Mouse (Mus musculus) left cerebral cortex, adult 2 months (tissue): Measurements from ENCODE around the gene Trub2. TPM values are rescaled to one million over a fixed set of nuclear protein-coding genes. Genes with fewer than 3 reads are reported as not detected.

ENCODE experiments used
- DNase-seq, 2 experiments: peaks; one replicate each; pipeline ENCODE4 v3.0.0; 2021 to 2022; ENCODE audit warnings: low spot score in 2 of 2, mixed read lengths in 1 of 2; ENCODE audit errors: extremely low spot score in 1 of 2
- H3K27ac ChIP-seq: fragments of 200-600 bp; 2 replicates; pipeline ENCODE4 v1.8.1; 2022
- H3K4me3 ChIP-seq: fragments of 200-600 bp; 2 replicates; pipeline ENCODE4 v1.8.1; 2022
- CTCF ChIP-seq: fragments of 200-600 bp; IDR thresholded peaks from 2 replicates; pipeline ENCODE4 v1.8.1; 2022; ENCODE audit warnings: antibody characterized with exemption, mild to moderate bottlenecking, moderate library complexity
- intact Hi-C: fragments of 180-260 bp; cut with DNase I; formaldehyde crosslinking; loops from one replicate; pipeline ENCODE4 v1.15.1; 2025
- total RNA-seq, 2 experiments: library from RNA; stranded (reverse); gene quantifications; 2 replicates each; pipeline ENCODE4 v1.2.3; 2021

Trub2 gene
- total RNA-seq, 2 experiments from 2014 or later: 40.9 to 50.4 TPM

GRCm38 (mm10) chr2:29716143-29716542 is 72.2 kb downstream of the Trub2 start:
- no peak for TF ChIP-seq CTCF
- Histone ChIP-seq H3K27ac (peak overlapping the region; percentile 48), H3K4me3 (no peak overlapping the region)
- no peak for DNase-seq
- intact Hi-C loops: no loop called here

- TF ChIP-seq CTCF: no peak
- peak in 1 of 2 experiments; percentile 38 for DNase-seq
- Histone ChIP-seq H3K4me3 (no peak overlapping the region), H3K27ac (peak overlapping the region; percentile 76)
- intact Hi-C loops: loop anchor here (5.0 kb wide), 2 partner anchors 67 to 92 kb away; no protein-coding TSS in a partner anchor
Measured at GRCm38 (mm10) chr2:29714127-29714526, 74.2 kb downstream of the Trub2 start.

- intact Hi-C loops: loop anchor here (5.0 kb wide), 2 partner anchors 66 to 91 kb away; no protein-coding TSS in a partner anchor
- DNase-seq: no peak
- Histone ChIP-seq H3K4me3 (no peak overlapping the region), H3K27ac (peak overlapping the region; percentile 53)
- TF ChIP-seq CTCF: no peak
Measured at GRCm38 (mm10) chr2:29713501-29713900, 74.8 kb downstream of the Trub2 start.

GRCm38 (mm10) chr2:29711877-29712276 is 76.4 kb downstream of the Trub2 start:
- no peak for DNase-seq
- Histone ChIP-seq H3K27ac (no peak overlapping the region), H3K4me3 (no peak overlapping the region)
- no peak for TF ChIP-seq CTCF
- intact Hi-C loops: loop anchor here (5.0 kb wide), 2 partner anchors 65 to 90 kb away; no protein-coding TSS in a partner anchor

Other genes starting within 250 kb of the Trub2 start
- 100 to 1,000 TPM; 102 to 108 TPM for gene Rapgef1, start 168.8 kb downstream of the Trub2 start, total RNA-seq
- gene Gm13420, start 36.8 kb downstream of the Trub2 start, total RNA-seq: 1 to 10 TPM; 1.7 to 2.0 TPM
- not detected for gene Gm13547, start 29.2 kb downstream of the Trub2 start, total RNA-seq
- gene Coq4, start 1.0 kb downstream of the Trub2 start, total RNA-seq: 10 to 100 TPM; 28.8 to 30.1 TPM
- gene Slc27a4, start 14.1 kb upstream of the Trub2 start, total RNA-seq: 10 to 100 TPM; 74.7 to 80.7 TPM
- 10 to 100 TPM; 48.4 to 50.0 TPM for gene Urm1, start 31.6 kb upstream of the Trub2 start, total RNA-seq
- gene Cercam, start 80.7 kb upstream of the Trub2 start, total RNA-seq: 1 to 10 TPM; 5.9 to 8.6 TPM
- gene Odf2, start 100.7 kb upstream of the Trub2 start, total RNA-seq: 100 to 1,000 TPM in 1 of 2 experiments, 10 to 100 TPM in 1; 97.9 to 101 TPM
- 10 to 100 TPM; 46.5 to 48.1 TPM for gene Gle1, start 146.9 kb upstream of the Trub2 start, total RNA-seq
- 100 to 1,000 TPM; 878 to 928 TPM for gene Sptan1, start 177.1 kb upstream of the Trub2 start, total RNA-seq